Mouse (Mus musculus) ES-Bruce4 (cell line): ENCODE measurements at regions not wholly inside any gene's neighbourhood (a gene's known extent, or its start where the extent isn't known, plus 50 kb on each side); places are given as distances from the start of the nearest gene placed in this dataset.

ENCODE experiments used
- CTCF ChIP-seq: IDR thresholded peaks from one replicate; pipeline ENCODE4 v1.8.1; 2011; ENCODE audit warnings: low read depth, low read length
- EP300 ChIP-seq: IDR thresholded peaks from 2 replicates; pipeline ENCODE4 v1.6.1; 2011; ENCODE audit warnings: low read depth, low read length; ENCODE audit not compliant: insufficient read depth
- POLR2A ChIP-seq: IDR thresholded peaks from one replicate; pipeline ENCODE4 v1.8.1; 2011; ENCODE audit warnings: low read length; ENCODE audit not compliant: insufficient read depth

DNA sequence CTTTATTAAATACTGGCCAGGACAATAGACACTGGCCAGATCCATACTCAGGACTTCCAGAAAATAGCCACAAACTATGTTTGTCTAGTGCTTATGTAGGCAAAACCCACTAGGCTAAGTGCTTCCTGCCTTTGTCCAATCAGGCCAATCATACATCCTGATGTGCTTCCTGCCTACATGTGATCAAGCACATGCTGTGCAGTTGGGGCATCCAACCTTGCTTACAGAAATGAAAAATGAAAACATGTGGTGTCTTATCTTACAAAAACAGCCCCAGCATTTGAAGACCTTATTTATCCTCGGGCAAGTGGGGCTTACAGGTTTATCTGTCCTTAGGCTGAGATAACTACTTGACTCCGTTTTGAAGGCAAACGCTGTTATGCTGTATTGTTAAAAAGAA, 188.8 kb downstream of the Sec23a start:
- no peak for TF ChIP-seq POLR2A
- no peak for TF ChIP-seq CTCF
- no peak for TF ChIP-seq EP300
